Mouse (Mus musculus) forebrain, embryonic 16.5 days (tissue): Measurements from ENCODE around the gene Sppl2b. TPM values are rescaled to one million over a fixed set of nuclear protein-coding genes. Genes with fewer than 3 reads are reported as not detected.
A peak's percentile ranks its signal among the peaks of the same experiment; 100 is the strongest.
"Not testable (repeated sequence)": the region's sequence is repeated elsewhere in the genome, so short reads cannot be mapped to it uniquely, and the experiment has no call there.

ENCODE experiments used
- ATAC-seq: fragments of 200-750 bp; cut with Nextera tagmentation; 2 replicates; pipeline ENCODE4 v1.8.0; 2017; ENCODE audit warnings: mild to moderate bottlenecking, moderate library complexity
- H3K27ac ChIP-seq: fragments of 300-500 bp; sonication (generic); 2 replicates; pipeline ENCODE4 v1.5.1; 2014; ENCODE audit warnings: low read length, control low read depth
- H3K27me3 ChIP-seq: fragments of 300-500 bp; sonication (generic); replicated peaks from 2 replicates; pipeline ENCODE4 v1.6.1; 2014; ENCODE audit warnings: low read length; ENCODE audit not compliant: control insufficient read depth, insufficient read depth
- H3K36me3 ChIP-seq: fragments of 300-500 bp; sonication (generic); 2 replicates; pipeline ENCODE4 v1.6.1; 2014; ENCODE audit not compliant: control insufficient read depth, insufficient read depth
- H3K4me1 ChIP-seq: fragments of 300-500 bp; sonication (generic); replicated peaks from 2 replicates; pipeline ENCODE4 v1.6.1; 2014; ENCODE audit warnings: low read length; ENCODE audit not compliant: control insufficient read depth, insufficient read depth
- H3K4me2 ChIP-seq: fragments of 300-500 bp; sonication (generic); 2 replicates; pipeline ENCODE4 v1.6.1; 2014; ENCODE audit warnings: mild to moderate bottlenecking, low read length, control low read depth
- H3K4me3 ChIP-seq: fragments of 300-500 bp; sonication (generic); replicated peaks from 2 replicates; pipeline ENCODE4 v1.5.1; 2014; ENCODE audit warnings: mild to moderate bottlenecking, low read length, control low read depth
- H3K9ac ChIP-seq: fragments of 300-500 bp; sonication (generic); replicated peaks from 2 replicates; pipeline ENCODE4 v1.6.1; 2014; ENCODE audit warnings: low read depth, low read length, control low read depth
- H3K9me3 ChIP-seq: fragments of 300-500 bp; sonication (generic); 2 replicates; pipeline ENCODE4 v1.6.1; 2016; ENCODE audit warnings: low read length; ENCODE audit not compliant: control insufficient read depth
- WGBS: fragments of 180-500 bp; shearing (Covaris S2); extraction: QIAGEN DNeasy Blood & Tissue Kit; methylation state at CpG from one replicate; pipeline ENCODE4 v1.1.7; 2014; 5-methylcytosine and 5-hydroxymethylcytosine counted together
- polyA plus RNA-seq: library from polyadenylated mRNA; unstranded; fragments of >200 nt; fragmentation: Nextera tagmentation; extraction: Ambion mirVana; gene quantifications from 2 replicates; pipeline ENCODE4 v1.2.1, GENCODE M21; 2015

Sppl2b gene
- polyA plus RNA-seq, 1 experiment from 2014 or later = 78.6 TPM

DNA sequence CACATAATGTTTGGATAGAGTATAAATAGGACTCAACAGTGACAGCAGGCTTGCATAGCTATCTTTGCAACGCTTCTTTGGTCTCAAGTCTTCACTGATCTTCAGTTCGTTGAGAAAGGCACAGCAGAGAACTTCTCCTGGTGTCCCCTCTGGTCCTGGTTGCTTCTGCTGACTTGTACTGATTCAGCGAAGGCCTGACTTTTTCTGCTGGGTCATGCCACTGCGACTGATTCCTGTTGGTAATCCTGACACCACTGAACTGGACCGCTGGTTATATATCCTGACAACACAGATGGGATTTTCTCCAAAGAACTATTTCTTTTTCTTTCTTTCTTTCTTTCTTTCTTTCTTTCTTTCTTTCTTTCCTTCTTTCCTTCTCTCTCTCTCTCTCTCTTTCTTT lies 32.5 kb upstream of the Sppl2b start:
- Histone ChIP-seq H3K27me3 (no peaks in the 10 kb centered on the region), H3K4me2 (no peak overlapping the region), H3K4me3 (no peak overlapping the region), H3K27ac (no peak overlapping the region), H3K9me3 (no peaks in the 10 kb centered on the region), H3K9ac (no peak overlapping the region), H3K36me3 (no peaks in the 10 kb centered on the region), H3K4me1 (peaks cover 4% of the 10 kb centered on the region)
- no peak for ATAC-seq
- WGBS = 90% methylated on average over 5 of the region's 5 CpGs

DNA sequence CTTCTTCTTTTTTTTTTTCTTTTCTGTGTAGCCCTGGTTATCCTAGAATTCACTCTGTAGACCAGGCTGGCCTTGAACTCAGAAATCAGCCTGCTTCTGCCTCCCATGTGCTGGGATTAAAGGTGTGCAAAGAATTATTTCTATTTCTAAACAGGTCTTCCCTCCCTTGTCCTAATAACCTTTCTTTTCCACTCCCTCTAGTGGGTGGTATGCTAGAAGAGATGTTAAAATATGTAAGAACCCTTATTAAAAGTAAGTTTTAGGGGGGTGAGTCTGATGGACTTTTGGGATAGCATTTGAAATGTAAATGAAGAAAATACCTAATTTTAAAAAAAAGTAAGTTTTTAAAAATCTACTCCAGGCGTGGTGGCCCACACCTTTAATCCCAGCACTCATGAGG lies 31.8 kb upstream of the Sppl2b start:
- H3K27ac ChIP-seq = no peak overlapping the region
- no peaks in the 10 kb centered on the region for H3K27me3 ChIP-seq
- H3K36me3 ChIP-seq = no peaks in the 10 kb centered on the region
- no peak overlapping the region for H3K4me2 ChIP-seq
- H3K9me3 ChIP-seq = no peaks in the 10 kb centered on the region
- whole genome bisulfite sequencing = 93% methylated on average over 1 of the region's 1 CpGs
- H3K9ac ChIP-seq = no peak overlapping the region
- no peak for ATAC-seq
- H3K4me1 ChIP-seq = peaks cover 12% of the 10 kb centered on the region
- H3K4me3 ChIP-seq = no peak overlapping the region

DNA sequence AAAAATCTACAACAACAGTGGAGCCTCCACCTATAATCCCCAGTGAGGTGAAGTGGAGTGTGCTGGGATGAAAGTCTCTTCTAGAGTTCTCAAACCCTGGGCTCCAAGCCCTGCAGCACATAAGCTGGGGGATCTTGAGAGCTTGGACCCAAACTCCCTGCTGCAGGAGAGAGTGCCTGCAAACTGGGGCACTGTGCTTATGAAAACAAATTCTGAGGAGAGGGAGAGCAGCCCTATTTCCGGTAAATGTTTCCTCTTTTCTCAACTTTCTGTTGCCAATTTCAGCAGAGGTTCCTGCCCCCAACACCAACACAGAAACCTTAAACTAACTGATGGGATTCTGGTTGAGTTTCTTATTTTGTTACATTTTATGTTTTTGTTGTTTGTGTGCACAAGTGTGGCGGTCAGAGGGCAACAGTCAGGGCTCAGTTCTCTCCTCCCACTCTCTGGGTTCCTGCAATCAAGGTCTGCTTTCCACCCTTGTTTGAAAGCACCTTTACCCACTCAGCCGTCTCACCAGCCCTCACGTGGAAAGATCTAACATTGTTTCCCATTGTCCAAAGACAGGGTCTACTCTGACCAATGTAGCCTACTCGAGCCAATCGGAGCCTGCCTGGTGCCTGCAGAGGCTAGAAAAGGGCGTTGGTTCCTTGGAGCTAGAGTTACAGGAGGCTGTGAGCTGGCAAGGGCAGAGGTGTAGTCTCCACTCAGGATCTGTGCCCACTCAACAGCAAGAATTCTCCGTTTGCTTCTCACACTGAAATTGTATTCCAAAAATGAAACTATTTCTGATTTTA lies 31.0 kb upstream of the Sppl2b start:
- no peak overlapping the region for H3K9ac ChIP-seq
- WGBS = 65% methylated on average over 8 of the region's 8 CpGs

DNA sequence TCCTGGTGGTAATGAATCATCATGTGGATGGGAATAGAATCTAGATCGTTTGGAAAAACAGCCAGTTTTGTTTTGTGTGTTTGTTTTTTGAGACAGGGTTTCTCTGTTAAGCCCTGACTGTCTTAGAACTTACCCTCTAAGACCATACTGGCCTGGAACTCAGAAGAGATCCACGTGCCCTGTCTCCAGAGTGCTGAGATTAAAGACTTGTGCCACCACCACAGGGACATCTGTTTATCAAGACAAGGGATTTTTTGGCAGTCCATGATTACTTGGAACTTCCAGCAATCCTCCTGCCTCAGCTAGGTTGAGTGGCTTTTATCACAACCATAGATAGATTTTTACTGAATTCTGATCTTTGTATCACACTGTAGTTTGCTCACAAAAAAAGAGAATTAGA lies 30.2 kb upstream of the Sppl2b start:
- Histone ChIP-seq H3K36me3 (peaks cover 7% of the 10 kb centered on the region), H3K4me1 (peaks cover 23% of the 10 kb centered on the region), H3K9me3 (no peaks in the 10 kb centered on the region), H3K27ac (no peak overlapping the region), H3K9ac (no peak overlapping the region), H3K4me3 (no peak overlapping the region), H3K27me3 (no peaks in the 10 kb centered on the region), H3K4me2 (no peak overlapping the region)
- ATAC-seq = no peak
- WGBS = 82% methylated on average over 2 of the region's 2 CpGs

More for the DNA sequence above, 31.0 kb upstream of the Sppl2b start:
- H3K4me1 ChIP-seq = peaks cover 16% of the 10 kb centered on the region
- no peaks in the 10 kb centered on the region for H3K27me3 ChIP-seq
- H3K27ac ChIP-seq = no peak overlapping the region
- H3K4me3 ChIP-seq = no peak overlapping the region
- H3K36me3 ChIP-seq = no peaks in the 10 kb centered on the region; the same call in 1 of the 2 replicates
- no peak overlapping the region for H3K4me2 ChIP-seq
- H3K9me3 ChIP-seq = no peaks in the 10 kb centered on the region
- ATAC-seq = no peak

DNA sequence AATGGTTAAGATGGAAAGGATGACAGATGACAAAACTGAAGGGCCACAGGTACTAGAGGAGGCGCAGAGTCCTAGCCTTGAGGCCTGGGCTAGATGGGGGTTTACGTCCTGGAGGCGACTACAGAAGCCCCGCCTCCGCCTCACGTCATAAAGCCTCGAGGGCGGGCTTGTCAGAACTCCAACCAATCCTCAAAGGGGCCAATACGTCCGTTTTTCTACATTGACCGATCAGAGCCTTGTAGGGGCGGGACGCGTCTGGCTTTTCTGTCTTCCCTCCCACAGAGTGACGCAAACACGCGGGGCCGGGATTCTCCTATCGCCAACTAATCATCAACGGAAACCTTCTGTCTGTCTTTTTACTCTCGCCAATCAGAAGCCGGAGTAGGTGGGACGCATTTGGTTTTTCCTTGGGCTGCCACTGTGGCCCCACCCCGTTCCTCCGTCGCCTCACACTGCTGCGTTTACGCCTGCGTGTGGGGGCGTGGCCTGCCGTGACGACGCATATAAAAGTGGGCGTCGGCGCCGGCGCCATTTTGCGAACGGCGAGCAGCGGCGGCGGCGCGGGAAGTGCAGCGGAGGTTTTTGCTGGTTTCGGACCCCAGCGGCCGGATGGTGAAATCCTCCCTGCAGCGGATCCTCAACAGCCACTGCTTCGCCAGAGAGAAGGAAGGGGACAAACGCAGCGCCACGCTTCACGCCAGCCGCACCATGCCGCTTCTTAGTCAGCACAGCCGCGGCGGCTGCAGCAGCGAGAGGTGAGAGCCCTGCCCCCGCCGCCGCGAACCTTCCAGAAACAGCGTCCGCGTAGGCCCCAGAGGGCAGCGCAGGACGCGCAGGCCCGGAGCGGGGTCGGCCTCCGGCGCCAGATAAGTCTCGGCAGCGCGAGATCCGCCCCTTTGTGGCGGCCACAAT lies 28.7 kb upstream of the Sppl2b start, which contains the start of gene Oaz1:
Gene Oaz1 (plus strand): TSS at position 506 of the 912 bp plus-strand sequence.
- ATAC-seq = peak; percentile 98
- H3K27me3 ChIP-seq = no peaks in the 10 kb centered on the region
- WGBS = under 1% methylated on average over 79 of the region's 82 CpGs

DNA sequence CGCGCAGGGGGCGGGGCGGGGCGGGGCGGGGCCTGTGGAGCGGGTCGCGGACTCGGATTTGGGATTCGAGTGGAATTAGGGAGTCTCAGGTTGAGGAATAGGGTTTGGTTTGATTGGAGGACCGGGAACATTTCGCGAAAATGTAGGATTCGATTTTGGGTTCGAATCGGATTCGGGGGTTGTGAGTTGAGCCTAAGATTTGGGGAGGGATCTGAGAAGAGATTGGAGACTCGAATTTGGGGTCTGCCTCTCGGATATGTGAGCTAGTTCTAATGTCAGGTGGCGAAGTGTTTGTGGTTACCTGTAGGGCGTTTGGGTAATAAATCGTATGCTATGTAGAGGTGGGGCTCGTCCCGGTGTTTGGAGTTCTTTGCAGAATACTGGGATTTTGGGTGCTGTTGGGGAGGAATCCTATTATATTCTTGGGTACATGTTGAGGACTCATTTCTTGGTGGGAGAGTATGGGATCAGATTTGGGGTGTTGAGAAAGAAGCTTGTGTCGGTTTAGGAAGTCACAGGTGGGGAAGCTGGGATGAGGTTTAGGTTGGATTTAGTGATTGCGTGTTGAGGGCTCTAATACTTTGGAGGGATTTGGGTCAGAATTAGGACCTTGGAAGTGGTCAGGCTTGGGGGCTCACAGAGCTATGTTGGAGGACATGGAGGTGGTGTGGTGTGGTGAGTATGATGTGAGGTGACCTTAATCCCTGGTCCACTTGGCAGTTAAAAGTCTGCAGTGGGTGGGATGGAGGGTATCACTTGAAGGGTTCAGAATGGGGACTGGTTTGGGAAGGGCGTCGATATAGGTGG lies 27.8 kb upstream of the Sppl2b start:
- H3K27ac ChIP-seq = peak overlapping the region; percentile 92
- H3K36me3 ChIP-seq = peaks cover 10% of the 10 kb centered on the region
- no peak for ATAC-seq
- H3K9me3 ChIP-seq = no peaks in the 10 kb centered on the region
- peaks cover 25% of the 10 kb centered on the region for H3K4me1 ChIP-seq
- H3K9ac ChIP-seq = peak overlapping the region; percentile 90
- no peaks in the 10 kb centered on the region for H3K27me3 ChIP-seq
- peak overlapping the region; percentile 84 for H3K4me3 ChIP-seq
- peak overlapping the region; percentile 96 for H3K4me2 ChIP-seq
- 10% methylated on average over 29 of the region's 29 CpGs for WGBS

More for the DNA sequence above, 28.7 kb upstream of the Sppl2b start, which contains the start of gene Oaz1:
- Histone ChIP-seq H3K4me2 (peak within 1 kb of the TSS; percentile 96), H3K9me3 (no peaks in the 10 kb centered on the region), H3K36me3 (peaks cover 10% of the 10 kb centered on the region), H3K4me1 (peaks cover 25% of the 10 kb centered on the region), H3K4me3 (peak within 1 kb of the TSS; percentile 84), H3K9ac (peak within 1 kb of the TSS; percentile 90), H3K27ac (peak within 1 kb of the TSS; percentile 92)

DNA sequence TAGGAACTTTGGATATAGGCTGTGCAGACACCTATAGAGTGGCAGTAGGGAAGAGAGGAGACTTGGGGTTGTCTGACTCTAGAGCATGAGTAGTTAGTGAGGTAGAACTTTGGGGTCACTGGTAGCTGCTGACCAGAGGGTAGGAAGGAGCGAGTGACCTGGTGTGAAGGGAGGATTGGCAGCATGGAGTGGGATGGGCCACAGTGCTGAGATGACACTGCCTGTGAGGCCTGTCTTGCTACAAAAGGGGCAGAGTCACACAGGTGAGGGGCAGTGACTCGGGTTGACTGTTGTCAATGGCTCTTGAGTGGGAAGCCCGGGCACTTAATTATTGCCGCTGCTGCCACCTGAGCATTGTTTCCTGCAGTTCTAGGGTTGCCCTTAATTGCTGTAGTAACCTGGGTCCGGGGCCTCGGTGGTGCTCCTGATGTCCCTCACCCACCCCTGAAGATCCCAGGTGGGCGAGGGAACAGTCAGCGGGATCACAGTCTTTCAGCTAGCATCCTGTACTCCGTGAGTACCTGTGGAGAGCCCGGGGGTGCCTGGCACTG lies 27.1 kb upstream of the Sppl2b start:
- Histone ChIP-seq H3K4me1 (peaks cover 25% of the 10 kb centered on the region), H3K9me3 (no peaks in the 10 kb centered on the region), H3K36me3 (peaks cover 10% of the 10 kb centered on the region), H3K9ac (peak overlapping the region; percentile 90), H3K4me3 (peak overlapping the region; percentile 84), H3K4me2 (peak overlapping the region; percentile 96), H3K27ac (no peak overlapping the region), H3K27me3 (no peaks in the 10 kb centered on the region)
- no peak for ATAC-seq
- 78% methylated on average over 10 of the region's 10 CpGs for WGBS

DNA sequence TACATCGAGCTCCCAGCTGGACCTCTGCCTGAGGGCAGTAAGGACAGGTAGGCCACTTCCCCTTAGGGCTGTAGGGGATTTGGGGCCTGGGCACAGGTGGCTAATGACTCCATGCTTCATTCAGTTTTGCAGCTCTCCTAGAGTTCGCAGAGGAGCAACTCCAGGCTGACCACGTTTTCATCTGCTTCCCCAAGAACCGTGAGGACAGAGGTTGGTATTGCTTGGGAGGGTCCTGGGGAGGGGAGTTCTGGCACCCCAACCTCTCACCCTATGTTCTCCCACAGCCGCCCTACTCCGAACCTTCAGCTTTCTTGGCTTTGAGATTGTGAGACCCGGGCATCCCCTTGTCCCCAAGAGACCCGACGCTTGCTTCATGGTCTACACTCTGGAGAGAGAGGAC lies 26.5 kb upstream of the Sppl2b start:
- H3K9me3 ChIP-seq, ATAC-seq, H3K27ac ChIP-seq, H3K4me3 ChIP-seq, H3K9ac ChIP-seq, H3K27me3 ChIP-seq: not testable (repeated sequence)
- H3K4me1 ChIP-seq = peaks cover 25% of the 10 kb centered on the region
- peaks cover 10% of the 10 kb centered on the region for H3K36me3 ChIP-seq
- WGBS = 79% methylated on average over 7 of the region's 9 CpGs
- 0 out of 2 replicates have a peak overlapping the region, but pooled peaks have one; percentile 96 for H3K4me2 ChIP-seq
